Mouse (Mus musculus) hindlimb bud, embryonic 11.5 days (tissue): Measurements from ENCODE around the gene 4930415O20Rik.

Experiments used
- DNase-seq: peaks from one replicate; pipeline ENCODE4 v3.0.0-alpha.2; 2012; ENCODE audit warnings: low read depth, low spot score; ENCODE audit errors: extremely low spot score

4930415O20Rik gene

DNA sequence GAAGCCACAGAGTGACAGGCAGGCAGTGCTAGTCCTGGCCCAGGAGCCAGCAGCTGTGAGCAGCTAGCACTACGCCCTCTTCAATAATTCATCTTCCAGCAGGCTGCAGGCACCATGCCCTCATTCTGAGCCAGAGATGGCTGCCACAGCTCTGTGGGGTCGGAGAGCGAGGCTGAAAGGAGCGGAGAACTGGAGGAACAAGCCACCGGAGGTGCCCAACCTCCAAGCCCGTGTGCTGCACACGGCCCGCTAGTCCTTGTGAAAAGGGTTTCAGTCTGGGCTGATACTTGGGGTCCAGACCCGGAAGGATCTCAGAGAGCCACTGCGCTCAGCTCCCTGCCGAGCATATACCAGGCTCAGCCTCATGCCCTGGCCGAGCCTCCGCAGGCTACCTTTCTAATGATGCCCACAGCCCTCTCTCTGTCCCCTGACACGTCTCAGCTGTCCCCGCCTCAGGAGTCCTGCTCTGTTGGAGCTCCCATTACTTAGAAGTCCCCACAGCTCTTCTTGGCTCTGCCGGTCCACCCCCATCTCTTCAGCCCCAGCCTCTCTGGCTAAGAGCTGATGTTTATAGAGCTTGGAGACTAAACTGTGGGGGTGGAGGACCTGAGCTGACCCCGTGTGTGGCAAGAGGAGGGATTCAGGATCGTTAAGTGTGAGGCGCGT, 57.9 kb downstream of the 4930415O20Rik start:
- no peak for DNase-seq

- DNase-seq = no peak
These were observed 58.7 kb downstream of the 4930415O20Rik start for GRCm38 (mm10) chr15:98629464-98629863.

DNA sequence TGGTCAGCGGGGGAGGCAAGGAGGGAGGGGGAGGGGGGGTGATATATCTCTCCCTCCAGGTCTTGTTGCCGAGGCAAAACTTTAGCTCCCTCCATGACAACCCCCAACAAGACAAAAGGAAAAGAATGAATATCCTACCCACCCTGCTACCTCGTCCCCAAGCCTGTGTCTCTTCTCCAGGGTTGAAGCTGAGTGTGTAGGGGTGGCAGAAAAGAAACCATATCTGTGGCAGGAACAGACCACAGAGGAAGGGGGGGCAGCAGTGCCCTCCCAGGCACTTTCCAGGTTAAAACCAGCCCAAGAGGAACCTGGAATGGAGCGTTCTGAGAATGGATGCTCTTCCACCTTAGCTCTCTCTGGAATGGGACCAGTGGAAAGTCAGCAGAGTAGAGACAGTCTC, 59.7 kb downstream of the 4930415O20Rik start, which contains the start of gene Cacnb3:
Cacnb3 (plus strand) TSS at position 301 of the 400 bp plus-strand sequence.
- DNase-seq = no peak

GRCm38 (mm10) chr15:98631493-98631892, 60.7 kb downstream of the 4930415O20Rik start:
- peak; percentile 67 for DNase-seq

GRCm38 (mm10) chr15:98632107-98632744, 61.4 kb downstream of the 4930415O20Rik start:
- DNase-seq = no peak

GRCm38 (mm10) chr15:98632921-98633320, 62.1 kb downstream of the 4930415O20Rik start:
- DNase-seq = no peak

DNA sequence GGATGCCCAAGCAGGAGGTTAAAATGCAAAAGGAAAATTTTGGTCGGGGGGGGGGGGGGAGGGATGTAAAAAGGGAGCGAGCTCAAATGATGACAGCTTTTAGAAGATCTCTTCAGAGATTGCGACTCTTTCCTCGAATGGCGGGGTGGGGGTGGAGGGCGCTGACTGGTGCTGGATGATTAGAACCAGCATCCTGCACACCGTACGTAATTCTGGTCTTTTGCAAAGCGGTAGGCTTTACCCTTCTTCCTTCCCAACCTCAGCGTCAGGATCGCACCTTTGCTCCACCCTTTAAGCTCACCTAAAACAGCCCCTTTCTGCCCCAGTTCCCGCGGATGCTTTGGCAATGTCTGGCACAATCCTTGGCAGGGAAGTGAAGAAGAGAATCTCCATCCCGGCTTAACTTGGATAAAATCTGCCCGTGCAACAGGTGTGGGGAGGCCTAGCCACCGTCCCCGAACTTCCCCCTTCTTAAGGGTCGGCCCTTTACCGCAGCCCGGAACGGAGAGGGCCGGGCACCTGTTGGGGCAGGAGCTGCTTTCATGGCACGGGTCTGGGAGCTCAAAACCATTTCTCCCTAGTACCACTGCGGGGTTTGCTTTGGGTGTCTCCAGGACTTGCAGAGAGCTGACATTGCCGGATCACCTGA, 63.1 kb downstream of the 4930415O20Rik start:
- DNase-seq = no peak

- DNase-seq = no peak
These were observed 63.8 kb downstream of the 4930415O20Rik start for GRCm38 (mm10) chr15:98634541-98635081.

DNA sequence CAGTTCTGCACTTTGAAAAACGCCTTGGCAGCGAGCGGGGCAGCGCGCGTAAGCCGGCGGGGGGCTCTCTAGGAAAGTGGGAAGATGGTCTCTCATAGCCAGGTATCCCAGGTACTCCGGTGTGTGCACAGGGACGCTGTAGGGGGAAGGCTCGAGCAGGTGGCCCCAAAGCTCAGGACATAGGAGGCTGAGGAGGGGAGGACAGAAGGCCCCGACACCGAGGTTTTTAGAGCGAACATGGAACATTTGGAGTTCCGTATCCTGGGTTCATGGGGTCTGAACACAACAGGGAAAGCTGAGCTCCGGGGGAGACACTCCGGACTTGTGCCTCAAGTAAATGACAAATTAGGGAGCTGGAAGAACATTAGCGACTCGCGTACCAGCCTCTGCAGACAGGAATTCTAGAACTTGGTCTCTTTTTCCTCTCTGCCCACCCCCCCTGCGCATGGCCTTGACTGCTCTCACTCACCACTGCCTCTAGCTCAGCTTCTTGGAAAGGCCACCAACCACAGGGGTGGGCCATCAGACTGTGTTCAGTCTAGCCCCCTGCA, 64.6 kb downstream of the 4930415O20Rik start:
- DNase-seq = no peak

DNA sequence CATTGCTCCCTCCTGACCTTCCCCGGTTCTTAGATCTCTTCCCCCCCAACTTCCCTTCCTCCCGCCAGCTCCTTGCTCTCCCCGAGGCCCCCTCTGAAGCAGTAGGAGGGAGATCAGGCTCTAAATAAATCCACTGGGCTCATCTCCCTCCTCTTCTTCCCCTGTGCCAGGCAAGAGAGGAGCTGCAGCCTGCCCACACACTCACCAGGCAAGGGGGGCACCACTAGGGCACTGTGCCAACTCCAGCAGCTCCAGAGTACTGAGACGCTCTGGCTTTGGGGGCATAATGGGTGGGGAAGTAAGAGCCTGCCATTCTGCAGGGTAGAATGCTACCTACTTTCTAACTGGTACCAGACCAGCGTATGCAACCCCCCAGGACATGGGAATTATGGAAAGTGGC, 65.7 kb downstream of the 4930415O20Rik start:
- DNase-seq = no peak

GRCm38 (mm10) chr15:98637155-98637554, 66.4 kb downstream of the 4930415O20Rik start:
- no peak for DNase-seq
